Mouse (Mus musculus) liver, postnatal 0 days (tissue): Measurements from ENCODE around the gene Cep112.

ENCODE experiments used
- CTCF ChIP-seq: sonication (generic); IDR thresholded peaks from 2 replicates; pipeline ENCODE4 v1.5.1; 2016; ENCODE audit warnings: antibody characterized with exemption, low read depth
- EP300 ChIP-seq: IDR thresholded peaks from 2 replicates; pipeline ENCODE4 v1.6.1; 2016; ENCODE audit warnings: antibody characterized with exemption, low read depth, mild to moderate bottlenecking

GRCm38 (mm10) chr11:108906590-108907254 is 481.7 kb downstream of the Cep112 start:
- TF ChIP-seq CTCF (no peak), EP300 (no peak)
